Mouse (Mus musculus) ES-E14 (cell line): ENCODE results near the gene Msi2.

Experiments
- MAFK ChIP-seq: IDR thresholded peaks from 2 replicates; pipeline ENCODE4 v1.6.1; 2014; ENCODE audit warnings: mild to moderate bottlenecking, low read depth, low read length, inconsistent platforms; ENCODE audit not compliant: insufficient read depth
- ZNF384 ChIP-seq: IDR thresholded peaks from 2 replicates; pipeline ENCODE4 v1.6.1; 2012; ENCODE audit warnings: low read depth, low read length, inconsistent platforms

GRCm38 (mm10) chr11:88689831-88690459 is 28.4 kb downstream of the Msi2 start:
- no peak for TF ChIP-seq MAFK
- no peak for TF ChIP-seq ZNF384
